Mouse (Mus musculus): ENCODE measurements around the gene Gm17087. TPM values are rescaled to one million over a fixed set of nuclear protein-coding genes. Genes with fewer than 3 reads are reported as not detected.

The Gm17087 gene
- polyA plus RNA-seq, 1 experiment from 2014 or later = not detected

DNA sequence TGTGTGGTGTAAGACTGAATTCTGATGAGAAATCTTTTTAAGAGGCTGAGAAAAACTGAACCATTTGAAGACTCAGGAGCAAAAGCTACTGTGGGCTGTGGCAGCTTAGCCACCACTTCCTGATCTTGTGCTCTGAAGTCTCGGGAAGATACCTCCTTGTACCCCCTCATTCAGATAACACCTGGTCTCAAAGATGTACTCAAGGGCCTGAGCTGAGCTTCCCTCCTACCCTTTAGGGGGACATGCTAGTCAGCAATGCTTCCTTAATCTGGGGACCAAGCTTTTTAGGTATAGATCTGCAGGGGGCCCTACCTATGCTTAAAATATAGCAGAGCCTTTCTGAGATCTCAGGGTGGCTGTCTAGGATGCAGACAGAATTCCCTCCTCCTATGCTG lies 3.9 kb downstream of the Gm17087 start:
- H3K4me1 ChIP-seq = no peaks in the 10 kb centered on the region
- no peak for ATAC-seq (ENCODE audit: borderline replicate concordance, extremely low read depth, low FRiP score, low TSS enrichment)
- no peak overlapping the region for H3K27ac ChIP-seq
- H3K27me3 ChIP-seq = no peaks in the 10 kb centered on the region; the same call in 1 of the 2 replicates
- no peak overlapping the region for H3K4me2 ChIP-seq
- no peak overlapping the region for H3K9ac ChIP-seq
- no peaks in the 10 kb centered on the region for H3K36me3 ChIP-seq
- H3K4me3 ChIP-seq = no peak overlapping the region
- WGBS = 34% methylated on average over 1 of the region's 1 CpGs
- H3K9me3 ChIP-seq = no peaks in the 10 kb centered on the region

DNA sequence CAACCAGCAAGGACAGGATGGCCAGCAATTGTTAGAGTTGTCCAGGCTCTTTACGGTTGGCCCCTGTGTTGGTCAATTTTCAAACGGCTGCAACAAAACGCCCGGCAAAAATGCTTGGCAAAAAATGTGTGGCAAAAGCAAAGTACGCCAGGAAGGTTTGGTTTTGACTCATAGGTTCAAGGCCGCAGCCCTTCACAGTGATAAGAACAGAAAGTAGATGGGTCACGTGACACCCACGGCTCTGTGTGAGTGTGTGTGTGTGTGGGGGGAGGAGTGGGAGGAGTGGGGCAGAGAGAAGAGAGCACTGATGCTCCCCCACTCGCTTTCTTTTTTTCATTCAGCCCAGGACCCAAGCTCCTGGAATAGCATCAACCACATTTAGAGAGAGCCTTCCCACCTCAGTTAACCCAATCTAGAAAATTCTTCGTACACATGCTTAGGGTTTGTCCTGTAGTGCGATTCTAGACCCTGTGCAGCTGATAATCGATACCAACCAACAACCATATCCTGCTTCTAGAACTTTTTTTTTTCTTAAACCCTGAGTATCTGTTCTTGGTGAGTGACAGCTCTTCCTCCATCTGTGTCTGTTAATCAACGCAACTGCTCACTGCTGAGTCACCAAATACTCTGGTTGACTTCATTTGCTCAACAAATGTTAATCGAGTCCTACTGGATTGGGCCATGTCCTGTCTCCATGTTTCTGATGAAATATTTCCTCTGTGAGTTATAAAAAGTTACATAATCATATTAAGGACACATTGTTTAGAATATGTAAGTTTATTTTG lies 4.5 kb downstream of the Gm17087 start:
- H3K4me1 ChIP-seq = no peaks in the 10 kb centered on the region
- H3K36me3 ChIP-seq = no peaks in the 10 kb centered on the region
- no peak overlapping the region for H3K27ac ChIP-seq
- ATAC-seq (ENCODE audit: borderline replicate concordance, extremely low read depth, low FRiP score, low TSS enrichment) = no peak
- H3K27me3 ChIP-seq = no peaks in the 10 kb centered on the region; the same call in 1 of the 2 replicates
- no peak overlapping the region for H3K4me3 ChIP-seq
- WGBS = 71% methylated on average over 14 of the region's 14 CpGs
- no peak overlapping the region for H3K4me2 ChIP-seq
- H3K9me3 ChIP-seq = no peaks in the 10 kb centered on the region
- H3K9ac ChIP-seq = no peak overlapping the region

GRCm38 (mm10) chr17:8557926-8558325 lies 8.8 kb downstream of the Gm17087 start:
- H3K27ac ChIP-seq = no peak overlapping the region
- no peaks in the 10 kb centered on the region; the same call in 1 of the 2 replicates for H3K27me3 ChIP-seq
- H3K9ac ChIP-seq = no peak overlapping the region
- no peak for ATAC-seq (ENCODE audit: borderline replicate concordance, extremely low read depth, low FRiP score, low TSS enrichment)
- no peak overlapping the region for H3K4me3 ChIP-seq
- H3K36me3 ChIP-seq = no peaks in the 10 kb centered on the region
- H3K9me3 ChIP-seq = no peaks in the 10 kb centered on the region
- no peak overlapping the region for H3K4me2 ChIP-seq
- 79% methylated on average over 8 of the region's 8 CpGs for WGBS
- no peaks in the 10 kb centered on the region for H3K4me1 ChIP-seq

GRCm38 (mm10) chr17:8556223-8556622 lies 10.5 kb downstream of the Gm17087 start:
- no peaks in the 10 kb centered on the region for H3K9me3 ChIP-seq
- no peak overlapping the region for H3K27ac ChIP-seq
- no peak overlapping the region for H3K4me3 ChIP-seq
- H3K9ac ChIP-seq = no peak overlapping the region
- H3K4me2 ChIP-seq = no peak overlapping the region
- no peak for ATAC-seq (ENCODE audit: borderline replicate concordance, extremely low read depth, low FRiP score, low TSS enrichment)
- no peaks in the 10 kb centered on the region; the same call in none of the 2 replicates for H3K27me3 ChIP-seq
- 58% methylated on average over 6 of the region's 6 CpGs for WGBS
- H3K36me3 ChIP-seq = no peaks in the 10 kb centered on the region
- H3K4me1 ChIP-seq = no peaks in the 10 kb centered on the region

GRCm38 (mm10) chr17:8555785-8556184 lies 11.0 kb downstream of the Gm17087 start:
- no peak overlapping the region for H3K27ac ChIP-seq
- WGBS = 52% methylated on average over 9 of the region's 9 CpGs
- no peaks in the 10 kb centered on the region for H3K9me3 ChIP-seq
- H3K4me3 ChIP-seq = no peak overlapping the region
- H3K36me3 ChIP-seq = no peaks in the 10 kb centered on the region
- ATAC-seq (ENCODE audit: borderline replicate concordance, extremely low read depth, low FRiP score, low TSS enrichment) = no peak
- H3K9ac ChIP-seq = no peak overlapping the region
- no peaks in the 10 kb centered on the region for H3K4me1 ChIP-seq
- no peak overlapping the region for H3K4me2 ChIP-seq
- no peaks in the 10 kb centered on the region; the same call in none of the 2 replicates for H3K27me3 ChIP-seq

GRCm38 (mm10) chr17:8554219-8554618 lies 12.5 kb downstream of the Gm17087 start:
- WGBS = 86% methylated on average over 6 of the region's 6 CpGs

GRCm38 (mm10) chr17:8553601-8554000 lies 13.1 kb downstream of the Gm17087 start:
- Histone ChIP-seq H3K27ac (no peak overlapping the region), H3K9me3 (no peaks in the 10 kb centered on the region), H3K27me3 (no peaks in the 10 kb centered on the region; the same call in 1 of the 2 replicates), H3K9ac (no peak overlapping the region), H3K4me1 (no peaks in the 10 kb centered on the region), H3K4me2 (no peak overlapping the region), H3K4me3 (no peak overlapping the region), H3K36me3 (no peaks in the 10 kb centered on the region)
- 61% methylated on average over 3 of the region's 3 CpGs for WGBS
- ATAC-seq (ENCODE audit: borderline replicate concordance, extremely low read depth, low FRiP score, low TSS enrichment) = no peak

More at GRCm38 (mm10) chr17:8554219-8554618, 12.5 kb downstream of the Gm17087 start:
- Histone ChIP-seq H3K9me3 (no peaks in the 10 kb centered on the region), H3K9ac (no peak overlapping the region), H3K4me2 (no peak overlapping the region), H3K4me3 (no peak overlapping the region), H3K27me3 (no peaks in the 10 kb centered on the region; the same call in 1 of the 2 replicates), H3K27ac (no peak overlapping the region), H3K36me3 (no peaks in the 10 kb centered on the region), H3K4me1 (no peaks in the 10 kb centered on the region)
- no peak for ATAC-seq (ENCODE audit: borderline replicate concordance, extremely low read depth, low FRiP score, low TSS enrichment)

- no peak for ATAC-seq (ENCODE audit: borderline replicate concordance, extremely low read depth, low FRiP score, low TSS enrichment)
- Histone ChIP-seq H3K9ac (no peak overlapping the region), H3K4me3 (no peak overlapping the region), H3K27me3 (no peaks in the 10 kb centered on the region; the same call in 1 of the 2 replicates), H3K27ac (no peak overlapping the region), H3K36me3 (no peaks in the 10 kb centered on the region), H3K4me1 (no peaks in the 10 kb centered on the region), H3K9me3 (no peaks in the 10 kb centered on the region), H3K4me2 (no peak overlapping the region)
- 66% methylated on average over 8 of the region's 8 CpGs for WGBS
These were observed 14.3 kb downstream of the Gm17087 start for GRCm38 (mm10) chr17:8552346-8553035.

GRCm38 (mm10) chr17:8551641-8552040 lies 15.1 kb downstream of the Gm17087 start:
- WGBS = 50% methylated on average over 3 of the region's 3 CpGs

DNA sequence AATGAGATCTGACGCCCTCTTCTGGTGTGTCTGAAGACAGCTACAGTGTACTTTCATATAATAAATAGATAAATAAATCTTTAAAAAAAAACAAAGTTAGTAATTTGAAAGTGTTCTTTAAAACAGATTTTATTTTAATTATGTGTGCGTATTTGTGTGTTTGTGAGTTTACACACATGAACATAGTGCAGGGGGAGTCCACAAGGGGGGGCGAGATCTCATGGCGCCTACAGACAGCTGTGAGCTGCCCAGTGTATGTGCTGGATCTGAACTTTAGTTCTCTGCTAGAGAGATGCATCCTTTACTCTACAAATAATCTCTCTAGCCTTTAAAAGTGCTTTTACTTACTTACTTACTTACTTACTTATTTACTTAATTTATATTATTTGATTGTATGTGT lies 18.0 kb downstream of the Gm17087 start:
- no peaks in the 10 kb centered on the region; the same call in 1 of the 2 replicates for H3K27me3 ChIP-seq
- H3K9me3 ChIP-seq = no peaks in the 10 kb centered on the region
- no peak for ATAC-seq (ENCODE audit: borderline replicate concordance, extremely low read depth, low FRiP score, low TSS enrichment)
- no peaks in the 10 kb centered on the region for H3K36me3 ChIP-seq
- H3K9ac ChIP-seq = no peak overlapping the region
- no peak overlapping the region for H3K27ac ChIP-seq
- no peak overlapping the region for H3K4me3 ChIP-seq
- no peak overlapping the region for H3K4me2 ChIP-seq
- no peaks in the 10 kb centered on the region for H3K4me1 ChIP-seq
- WGBS = 80% methylated on average over 4 of the region's 4 CpGs

More at GRCm38 (mm10) chr17:8551641-8552040, 15.1 kb downstream of the Gm17087 start:
- Histone ChIP-seq H3K36me3 (no peaks in the 10 kb centered on the region), H3K4me3 (no peak overlapping the region), H3K27me3 (no peaks in the 10 kb centered on the region; the same call in 1 of the 2 replicates), H3K4me2 (no peak overlapping the region), H3K9ac (no peak overlapping the region), H3K4me1 (no peaks in the 10 kb centered on the region), H3K27ac (no peak overlapping the region), H3K9me3 (no peaks in the 10 kb centered on the region)
- no peak for ATAC-seq (ENCODE audit: borderline replicate concordance, extremely low read depth, low FRiP score, low TSS enrichment)

- Histone ChIP-seq H3K4me2 (no peak overlapping the region), H3K36me3 (no peaks in the 10 kb centered on the region), H3K4me3 (no peak overlapping the region), H3K9ac (no peak overlapping the region), H3K9me3 (no peaks in the 10 kb centered on the region), H3K27me3 (no peaks in the 10 kb centered on the region), H3K27ac (no peak overlapping the region), H3K4me1 (no peaks in the 10 kb centered on the region)
- WGBS = 81% methylated on average over 9 of the region's 9 CpGs
- no peak for ATAC-seq (ENCODE audit: borderline replicate concordance, extremely low read depth, low FRiP score, low TSS enrichment)
These were observed 20.4 kb downstream of the Gm17087 start for GRCm38 (mm10) chr17:8546366-8546765.

GRCm38 (mm10) chr17:8541974-8542538 lies 24.7 kb downstream of the Gm17087 start:
- H3K4me3 ChIP-seq = no peak overlapping the region
- no peak overlapping the region for H3K4me2 ChIP-seq
- ATAC-seq (ENCODE audit: borderline replicate concordance, extremely low read depth, low FRiP score, low TSS enrichment) = no peak
- no peaks in the 10 kb centered on the region for H3K9me3 ChIP-seq
- 76% methylated on average over 14 of the region's 14 CpGs for WGBS
- no peak overlapping the region for H3K9ac ChIP-seq
- H3K27me3 ChIP-seq = no peaks in the 10 kb centered on the region
- H3K4me1 ChIP-seq = no peaks in the 10 kb centered on the region
- no peak overlapping the region for H3K27ac ChIP-seq
- H3K36me3 ChIP-seq = no peaks in the 10 kb centered on the region
